Mouse (Mus musculus) hindbrain, embryonic 14.5 days (tissue): ENCODE data around the gene Chsy1. TPM values are rescaled to one million over a fixed set of nuclear protein-coding genes. Genes with fewer than 3 reads are reported as not detected.

Experiments used
- ATAC-seq: fragments of 200-750 bp; cut with Nextera tagmentation; 2 replicates; pipeline ENCODE4 v1.8.0; 2017; ENCODE audit warnings: moderate number of reproducible peaks, mild to moderate bottlenecking, moderate TSS enrichment, moderate library complexity; ENCODE audit not compliant: low FRiP score
- DNase-seq: peaks from one replicate; pipeline ENCODE4 v3.0.0-alpha.2; 2015; ENCODE audit warnings: low spot score
- H3K27ac ChIP-seq: fragments of 300-500 bp; sonication (generic); 2 replicates; pipeline ENCODE4 v1.5.1; 2014; ENCODE audit warnings: mild to moderate bottlenecking, moderate library complexity
- H3K27me3 ChIP-seq: fragments of 300-500 bp; sonication (generic); 2 replicates; pipeline ENCODE4 v1.6.1; 2014; ENCODE audit warnings: mild to moderate bottlenecking, low read length, mixed read lengths; ENCODE audit not compliant: control insufficient read depth, insufficient read depth
- H3K36me3 ChIP-seq: fragments of 300-500 bp; sonication (generic); replicated peaks from 2 replicates; pipeline ENCODE4 v1.6.1; 2014; ENCODE audit not compliant: control insufficient read depth, insufficient read depth
- H3K4me1 ChIP-seq: fragments of 300-500 bp; sonication (generic); replicated peaks from 2 replicates; pipeline ENCODE4 v1.6.1; 2014; ENCODE audit warnings: antibody characterized with exemption, low read length, mixed read lengths; ENCODE audit not compliant: control insufficient read depth, insufficient read depth
- H3K4me2 ChIP-seq: fragments of 300-500 bp; sonication (generic); replicated peaks from 2 replicates; pipeline ENCODE4 v1.6.1; 2014; ENCODE audit warnings: mild to moderate bottlenecking, moderate library complexity
- H3K4me3 ChIP-seq: fragments of 300-500 bp; sonication (generic); replicated peaks from 2 replicates; pipeline ENCODE4 v1.5.1; 2014; ENCODE audit warnings: mild to moderate bottlenecking, low read length
- H3K9ac ChIP-seq: fragments of 300-500 bp; sonication (generic); 2 replicates; pipeline ENCODE4 v1.6.1; 2014
- H3K9me3 ChIP-seq: fragments of 300-500 bp; sonication (generic); 2 replicates; pipeline ENCODE4 v1.6.1; 2016; ENCODE audit warnings: low read length; ENCODE audit not compliant: control insufficient read depth
- WGBS: fragments of 180-500 bp; shearing (Covaris S2); extraction: QIAGEN DNeasy Blood & Tissue Kit; methylation state at CpG from one replicate; pipeline ENCODE4 v1.1.7; 2014; 5-methylcytosine and 5-hydroxymethylcytosine counted together
- polyA plus RNA-seq: library from polyadenylated mRNA; unstranded; fragments of >200 nt; fragmentation: Nextera tagmentation; extraction: Ambion mirVana; gene quantifications from 2 replicates; pipeline ENCODE4 v1.2.1, GENCODE M21; 2014

Chsy1 gene
- polyA plus RNA-seq, 1 experiment from 2014 or later, result 17.2 TPM

GRCm38 (mm10) chr7:66106581-66107056, 2.7 kb upstream of the Chsy1 start:
- peaks cover 10% of the 10 kb centered on the region for H3K4me1 ChIP-seq
- WGBS, result 75% methylated on average over 7 of the region's 7 CpGs
- DNase-seq, result no peak
- H3K4me3 ChIP-seq, result no peak overlapping the region
- no peak overlapping the region for H3K4me2 ChIP-seq
- no peak for ATAC-seq
- H3K27me3 ChIP-seq, result no peaks in the 10 kb centered on the region
- H3K36me3 ChIP-seq, result no peaks in the 10 kb centered on the region
- no peaks in the 10 kb centered on the region for H3K9me3 ChIP-seq
- H3K27ac ChIP-seq, result no peak overlapping the region
- no peak overlapping the region for H3K9ac ChIP-seq

DNA sequence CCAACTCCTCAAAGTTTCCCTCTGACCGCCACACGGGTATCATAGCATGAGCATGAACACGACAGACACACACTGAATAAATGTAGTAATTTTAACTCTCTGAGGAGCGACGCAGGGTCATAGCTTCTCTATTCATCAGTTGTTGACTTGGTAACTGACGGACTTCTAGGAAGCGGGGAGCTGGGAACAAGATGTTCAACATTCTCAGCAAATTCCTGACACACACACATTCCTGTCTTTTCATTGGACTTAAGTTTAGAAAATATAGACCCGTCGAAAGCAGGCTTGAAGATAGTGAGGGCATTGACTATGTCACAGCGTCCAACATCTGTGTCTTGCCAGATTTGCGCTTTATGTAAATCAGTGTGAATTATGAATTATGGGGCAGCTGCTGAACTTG, 2.1 kb upstream of the Chsy1 start:
- DNase-seq, result no peak
- WGBS, result 79% methylated on average over 11 of the region's 11 CpGs
- no peak overlapping the region for H3K9ac ChIP-seq
- H3K27me3 ChIP-seq, result no peaks in the 10 kb centered on the region
- H3K4me1 ChIP-seq, result peaks cover 10% of the 10 kb centered on the region
- no peak for ATAC-seq
- H3K36me3 ChIP-seq, result no peaks in the 10 kb centered on the region
- no peak overlapping the region for H3K4me2 ChIP-seq
- H3K27ac ChIP-seq, result no peak overlapping the region
- no peaks in the 10 kb centered on the region for H3K9me3 ChIP-seq
- no peak overlapping the region for H3K4me3 ChIP-seq

DNA sequence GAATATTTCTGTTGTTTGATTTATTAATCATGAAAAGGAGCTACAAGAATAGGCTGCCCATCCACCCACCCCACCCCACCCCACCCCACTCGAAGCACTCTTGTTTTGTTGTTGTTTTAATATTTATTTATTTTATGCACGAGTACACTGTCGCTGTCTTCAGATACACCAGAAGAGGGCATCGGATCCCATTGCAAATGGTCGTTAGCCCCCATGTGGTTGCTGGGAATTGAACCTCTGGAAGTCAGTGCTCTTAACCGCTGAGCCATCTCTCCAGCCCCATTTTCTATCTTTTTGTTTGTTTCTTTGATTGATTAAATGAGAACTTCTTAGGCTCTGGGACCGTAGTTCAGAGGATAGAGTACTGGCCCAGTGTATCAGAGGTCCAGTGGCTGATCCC, 1.4 kb upstream of the Chsy1 start:
- Histone ChIP-seq H3K9ac (no peak overlapping the region), H3K36me3 (no peaks in the 10 kb centered on the region), H3K27me3 (no peaks in the 10 kb centered on the region), H3K4me2 (0 out of 2 replicates have a peak overlapping the region, but pooled peaks have one; percentile 99), H3K27ac (no peak overlapping the region), H3K9me3 (no peaks in the 10 kb centered on the region), H3K4me3 (no peak overlapping the region), H3K4me1 (peaks cover 10% of the 10 kb centered on the region)
- WGBS, result 9% methylated on average over 7 of the region's 7 CpGs
- DNase-seq (no peak), ATAC-seq (no peak)

GRCm38 (mm10) chr7:66109855-66110635, 730 bp downstream of the Chsy1 start:
- peak overlapping the region; percentile 99 for H3K4me2 ChIP-seq
- ATAC-seq (peak; percentile 66), DNase-seq (peak; percentile 57)
- under 1% methylated on average over 71 of the region's 77 CpGs for WGBS
- H3K4me1 ChIP-seq, result peaks cover 17% of the 10 kb centered on the region
- H3K9me3 ChIP-seq, result no peaks in the 10 kb centered on the region
- peak overlapping the region; percentile 95 for H3K4me3 ChIP-seq
- H3K27ac ChIP-seq, result peak overlapping the region; percentile 94
- peak overlapping the region; percentile 95 for H3K9ac ChIP-seq
- no peaks in the 10 kb centered on the region for H3K36me3 ChIP-seq
- H3K27me3 ChIP-seq, result no peaks in the 10 kb centered on the region

DNA sequence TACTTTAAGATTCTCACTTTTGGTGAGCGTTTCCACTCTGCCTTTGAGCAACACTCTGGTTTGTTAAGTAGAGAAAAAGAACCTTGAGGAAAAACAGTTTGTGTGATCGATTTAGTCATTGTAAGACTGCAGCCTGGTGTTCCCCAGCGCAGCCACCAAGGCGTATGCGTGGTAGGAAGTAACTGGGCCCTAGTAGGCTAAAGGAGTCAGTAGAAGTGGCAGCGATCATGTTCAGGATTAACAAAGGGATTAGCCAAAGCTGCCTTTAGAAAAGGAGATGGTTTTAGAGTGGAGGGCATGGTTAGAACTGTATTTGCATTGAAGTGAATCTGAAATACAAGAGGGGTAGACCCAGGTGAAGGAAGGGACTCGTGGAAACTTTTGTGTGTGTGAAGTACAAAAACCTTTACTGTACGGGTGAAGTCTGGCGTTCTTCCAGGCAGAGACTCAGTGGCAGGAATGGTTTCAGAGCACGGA, 1.4 kb downstream of the Chsy1 start:
- H3K4me3 ChIP-seq, result peak overlapping the region; percentile 95
- H3K4me2 ChIP-seq, result peak overlapping the region; percentile 99
- H3K36me3 ChIP-seq, result no peaks in the 10 kb centered on the region
- H3K4me1 ChIP-seq, result peaks cover 17% of the 10 kb centered on the region
- DNase-seq (peak; percentile 48), ATAC-seq (no peak)
- peak overlapping the region; percentile 95 for H3K9ac ChIP-seq
- 2% methylated on average over 10 of the region's 10 CpGs for WGBS
- H3K27me3 ChIP-seq, result no peaks in the 10 kb centered on the region
- no peaks in the 10 kb centered on the region for H3K9me3 ChIP-seq
- peak overlapping the region; percentile 94 for H3K27ac ChIP-seq

GRCm38 (mm10) chr7:66111211-66111610, 1.9 kb downstream of the Chsy1 start:
- Histone ChIP-seq H3K4me3 (peak overlapping the region; percentile 95), H3K27me3 (no peaks in the 10 kb centered on the region), H3K9me3 (no peaks in the 10 kb centered on the region), H3K4me1 (peaks cover 17% of the 10 kb centered on the region), H3K27ac (no peak overlapping the region), H3K4me2 (peak overlapping the region; percentile 99), H3K9ac (peak overlapping the region; percentile 95), H3K36me3 (no peaks in the 10 kb centered on the region)
- DNase-seq, result no peak
- ATAC-seq, result no peak
- 55% methylated on average over 10 of the region's 10 CpGs for WGBS

- Histone ChIP-seq H3K36me3 (no peaks in the 10 kb centered on the region), H3K4me1 (peaks cover 20% of the 10 kb centered on the region), H3K4me2 (0 out of 2 replicates have a peak overlapping the region, but pooled peaks have one; percentile 7), H3K9me3 (no peaks in the 10 kb centered on the region), H3K9ac (no peak overlapping the region), H3K27ac (no peak overlapping the region), H3K27me3 (no peaks in the 10 kb centered on the region), H3K4me3 (no peak overlapping the region)
- ATAC-seq (no peak), DNase-seq (no peak)
- 89% methylated on average over 3 of the region's 3 CpGs for WGBS
These were observed 4.2 kb downstream of the Chsy1 start for GRCm38 (mm10) chr7:66113561-66113960.

DNA sequence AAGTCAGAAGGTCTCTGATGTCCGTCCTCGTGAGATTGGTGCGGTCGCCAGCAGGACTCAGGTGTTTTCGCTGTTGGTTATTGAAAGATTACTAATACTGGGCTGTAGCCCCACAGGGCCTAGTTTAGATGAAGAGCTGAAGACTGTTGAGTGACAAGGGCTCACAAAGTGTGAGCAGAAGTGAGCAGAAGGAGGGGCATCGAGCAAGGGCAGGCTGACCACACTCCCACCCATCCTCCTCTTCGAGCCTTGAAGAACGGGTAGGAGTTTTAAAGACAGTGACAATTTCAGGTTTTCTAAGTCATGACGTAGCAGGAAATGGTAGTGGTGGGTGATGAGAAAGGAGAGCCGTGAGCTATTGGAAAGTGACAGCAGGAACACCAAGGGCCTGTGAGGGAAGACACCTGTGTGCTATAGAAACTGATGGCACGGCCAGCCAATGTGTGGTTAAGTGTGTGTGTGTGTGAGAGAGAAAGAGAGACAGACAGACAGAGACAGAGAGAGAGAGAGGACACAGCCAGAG, 6.6 kb downstream of the Chsy1 start:
- no peak overlapping the region for H3K4me2 ChIP-seq
- no peak for DNase-seq
- ATAC-seq, result no peak
- H3K4me1 ChIP-seq, result peaks cover 27% of the 10 kb centered on the region
- H3K27ac ChIP-seq, result no peak overlapping the region
- no peaks in the 10 kb centered on the region for H3K36me3 ChIP-seq
- no peaks in the 10 kb centered on the region for H3K27me3 ChIP-seq
- WGBS, result 79% methylated on average over 11 of the region's 11 CpGs
- H3K9me3 ChIP-seq, result no peaks in the 10 kb centered on the region
- H3K9ac ChIP-seq, result no peak overlapping the region
- no peak overlapping the region for H3K4me3 ChIP-seq

DNA sequence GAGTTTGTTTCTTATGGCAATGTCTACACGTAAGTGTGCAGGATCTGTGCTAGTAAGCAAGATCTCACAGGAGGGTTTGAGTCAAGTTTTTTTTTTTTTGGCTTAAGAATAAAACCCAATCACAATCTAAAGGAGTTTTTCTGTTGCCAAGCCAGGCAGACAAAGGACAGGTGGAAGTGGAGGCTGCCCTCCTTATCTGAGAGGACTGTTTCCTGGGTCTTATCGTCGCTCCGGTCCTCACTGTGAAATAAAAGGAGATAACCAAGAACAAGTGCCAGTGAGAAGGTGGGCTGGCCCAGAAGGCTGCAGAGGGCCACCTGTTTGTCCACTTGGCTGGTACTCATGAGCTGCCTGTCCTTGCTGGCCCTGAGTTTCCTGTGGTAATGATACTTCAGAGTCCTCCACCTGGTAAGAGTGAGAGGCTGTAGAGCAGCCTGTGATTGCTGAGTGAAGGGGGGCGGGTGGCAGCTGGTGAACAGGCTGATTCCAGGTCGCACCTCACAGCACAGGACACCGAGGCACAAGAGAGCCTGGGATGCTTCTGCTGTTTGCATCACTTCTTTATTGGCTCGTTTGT, 7.7 kb downstream of the Chsy1 start:
- Histone ChIP-seq H3K9ac (no peak overlapping the region), H3K27me3 (no peaks in the 10 kb centered on the region), H3K27ac (no peak overlapping the region), H3K4me3 (no peak overlapping the region), H3K4me2 (no peak overlapping the region), H3K9me3 (no peaks in the 10 kb centered on the region), H3K36me3 (no peaks in the 10 kb centered on the region), H3K4me1 (peaks cover 33% of the 10 kb centered on the region)
- DNase-seq (no peak), ATAC-seq (no peak)
- 78% methylated on average over 8 of the region's 8 CpGs for WGBS
